Mouse (Mus musculus) forebrain, embryonic 10.5 days (tissue): ENCODE measurements around the gene Gnl1. TPM values are rescaled to one million over a fixed set of nuclear protein-coding genes. Genes with fewer than 3 reads are reported as not detected.
"Not testable (repeated sequence)": the region's sequence is repeated elsewhere in the genome, so short reads cannot be mapped to it uniquely, and the experiment has no call there.

ENCODE experiments used
- DNase-seq: peaks from one replicate; pipeline ENCODE4 v3.0.0-alpha.2; 2017; ENCODE audit warnings: low spot score; ENCODE audit errors: extremely low spot score
- H3K27ac ChIP-seq: fragments of 300-500 bp; sonication (generic); 2 replicates; pipeline ENCODE4 v1.5.1; 2016; ENCODE audit warnings: mild to moderate bottlenecking
- H3K27me3 ChIP-seq: fragments of 300-500 bp; sonication (generic); 2 replicates; pipeline ENCODE4 v1.6.1; 2016; ENCODE audit warnings: mild to moderate bottlenecking; ENCODE audit not compliant: poor library complexity, severe bottlenecking
- H3K36me3 ChIP-seq: fragments of 300-500 bp; sonication (generic); replicated peaks from 2 replicates; pipeline ENCODE4 v1.6.1; 2016; ENCODE audit warnings: mild to moderate bottlenecking, moderate library complexity
- H3K4me1 ChIP-seq: fragments of 300-500 bp; sonication (generic); 2 replicates; pipeline ENCODE4 v1.6.1; 2016
- H3K4me3 ChIP-seq: fragments of 300-500 bp; sonication (generic); 2 replicates; pipeline ENCODE4 v1.5.1; 2016; ENCODE audit warnings: mild to moderate bottlenecking, moderate library complexity
- H3K9me3 ChIP-seq: fragments of 300-500 bp; sonication (generic); 2 replicates; pipeline ENCODE4 v1.6.1; 2016; ENCODE audit warnings: mild to moderate bottlenecking, moderate library complexity
- WGBS: fragments of 180-500 bp; shearing (Covaris S2); methylation state at CpG from one replicate; pipeline ENCODE4 v1.1.7; 2016; 5-methylcytosine and 5-hydroxymethylcytosine counted together
- polyA plus RNA-seq: library from polyadenylated mRNA; unstranded; fragments of >200 nt; fragmentation: Nextera tagmentation; extraction: Ambion mirVana; gene quantifications from 2 replicates; pipeline ENCODE4 v1.2.1, GENCODE M21; 2016

The Gnl1 gene
- polyA plus RNA-seq, 1 experiment from 2014 or later: 68.8 TPM

DNA sequence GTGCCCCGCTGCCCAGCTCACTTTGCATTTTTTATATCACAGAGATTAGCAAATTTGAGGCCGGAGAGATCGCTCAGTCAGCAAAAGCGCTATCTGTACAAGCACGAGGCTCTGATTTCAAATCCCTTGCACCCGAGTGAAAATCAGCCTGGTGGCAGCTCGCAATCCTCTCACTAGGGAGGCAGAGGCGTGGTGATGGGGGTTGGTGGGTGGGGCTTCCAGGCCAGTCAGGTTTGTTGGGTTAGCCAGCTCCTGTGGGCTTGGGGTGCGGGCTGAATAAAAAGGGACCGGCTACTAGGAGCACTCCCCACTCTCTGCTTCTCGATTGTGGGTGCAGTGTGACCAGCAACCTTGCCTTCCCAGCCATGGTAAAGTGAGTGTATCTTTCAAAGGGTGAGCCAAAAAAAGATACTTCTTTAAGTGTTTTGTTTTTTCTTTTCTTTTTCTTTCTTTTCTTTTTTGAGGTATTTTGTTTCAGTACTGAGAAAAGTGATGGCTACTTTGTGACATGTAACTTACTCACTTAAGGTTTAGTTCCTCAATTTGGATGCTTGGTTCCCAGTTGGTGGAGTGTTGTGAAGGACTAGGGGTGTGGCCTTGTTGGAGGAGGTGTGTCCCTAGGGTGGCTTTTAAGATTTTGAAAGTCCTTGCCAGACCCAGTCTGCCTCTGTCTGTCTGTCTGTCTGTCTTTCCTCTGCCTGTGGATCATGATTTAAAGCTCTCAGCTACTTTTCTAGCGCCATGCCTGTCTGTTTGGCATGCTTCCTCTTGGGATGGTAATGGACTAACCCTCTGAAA lies 18.3 kb downstream of the Gnl1 start:
- no peak for DNase-seq
- Histone ChIP-seq H3K36me3 (peaks cover 10% of the 10 kb centered on the region; the same call in 1 of the 2 replicates), H3K27ac (no peak overlapping the region), H3K27me3 (no peaks in the 10 kb centered on the region), H3K4me3 (peak overlapping the region; percentile 16), H3K9me3 (peaks cover 5% of the 10 kb centered on the region; the same call in 1 of the 2 replicates), H3K4me1 (peaks cover 19% of the 10 kb centered on the region)
- WGBS: 59% methylated on average over 12 of the region's 12 CpGs

DNA sequence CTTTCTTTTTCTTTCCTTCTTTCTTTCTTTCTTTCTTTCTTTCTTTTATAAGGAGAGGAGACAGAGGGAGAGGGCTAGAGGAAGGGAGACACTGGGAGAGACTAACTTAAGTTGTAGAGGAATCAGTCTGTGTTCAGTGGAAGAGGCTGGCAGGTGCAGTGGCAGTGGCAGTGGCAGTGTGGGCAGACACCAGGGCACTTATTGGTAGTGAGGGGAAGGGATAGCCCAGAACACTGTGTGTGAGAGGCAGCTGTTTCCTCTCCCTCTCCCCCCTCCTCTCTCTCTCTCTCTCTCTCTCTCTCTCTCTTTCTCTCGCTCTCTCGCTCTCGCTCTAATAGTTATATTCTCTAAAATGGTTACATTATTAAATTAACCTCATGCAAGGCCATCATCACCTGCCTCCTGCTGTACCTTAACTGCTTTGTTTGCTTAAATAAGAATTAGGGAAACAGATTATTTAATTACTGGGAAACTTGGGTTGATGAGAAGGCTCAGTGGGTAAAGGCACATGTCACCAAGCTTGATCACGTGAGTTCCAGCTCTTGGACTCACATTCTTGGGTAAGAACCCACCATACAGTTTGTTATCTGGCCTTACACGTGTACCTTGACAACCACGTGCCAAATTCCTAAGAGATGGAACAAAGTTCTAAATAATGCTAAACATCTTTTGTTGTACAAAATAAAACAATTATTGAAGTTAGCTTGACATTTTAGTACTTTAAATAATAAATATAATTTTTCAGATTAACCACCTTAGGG lies 19.1 kb downstream of the Gnl1 start:
- Histone ChIP-seq H3K27me3 (no peaks in the 10 kb centered on the region), H3K4me3 (no peak overlapping the region)
- WGBS: 91% methylated on average over 6 of the region's 6 CpGs

DNA sequence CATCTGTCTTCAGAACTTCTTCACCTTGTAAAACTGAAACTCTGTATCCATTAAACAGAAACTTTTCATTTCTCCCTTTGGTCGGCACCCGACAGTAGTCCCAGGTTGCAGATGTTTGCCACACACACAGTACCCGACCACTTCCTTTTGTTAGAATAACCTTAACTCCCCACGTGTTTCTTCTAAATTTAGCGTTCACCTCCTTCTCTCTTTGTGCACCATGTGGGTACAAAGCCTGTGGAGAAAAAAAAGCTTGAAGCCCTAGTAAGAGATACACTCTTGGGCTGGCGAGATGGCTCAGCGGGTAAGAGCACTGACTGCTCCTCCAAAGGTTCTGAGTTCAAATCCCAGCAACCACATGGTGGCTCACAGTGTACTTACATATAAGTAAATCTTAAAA lies 19.7 kb downstream of the Gnl1 start:
- H3K27me3 ChIP-seq: no peaks in the 10 kb centered on the region
- 93% methylated on average over 7 of the region's 7 CpGs for WGBS
- peaks cover 5% of the 10 kb centered on the region for H3K9me3 ChIP-seq
- peaks cover 19% of the 10 kb centered on the region for H3K4me1 ChIP-seq
- no peak overlapping the region for H3K4me3 ChIP-seq
- H3K27ac ChIP-seq: no peak overlapping the region
- H3K36me3 ChIP-seq: peaks cover 15% of the 10 kb centered on the region
- no peak for DNase-seq

More for the DNA sequence above, 19.1 kb downstream of the Gnl1 start:
- no peak overlapping the region for H3K27ac ChIP-seq
- DNase-seq: no peak
- peaks cover 15% of the 10 kb centered on the region for H3K36me3 ChIP-seq
- H3K9me3 ChIP-seq: peaks cover 5% of the 10 kb centered on the region; the same call in 1 of the 2 replicates
- peaks cover 19% of the 10 kb centered on the region for H3K4me1 ChIP-seq

DNA sequence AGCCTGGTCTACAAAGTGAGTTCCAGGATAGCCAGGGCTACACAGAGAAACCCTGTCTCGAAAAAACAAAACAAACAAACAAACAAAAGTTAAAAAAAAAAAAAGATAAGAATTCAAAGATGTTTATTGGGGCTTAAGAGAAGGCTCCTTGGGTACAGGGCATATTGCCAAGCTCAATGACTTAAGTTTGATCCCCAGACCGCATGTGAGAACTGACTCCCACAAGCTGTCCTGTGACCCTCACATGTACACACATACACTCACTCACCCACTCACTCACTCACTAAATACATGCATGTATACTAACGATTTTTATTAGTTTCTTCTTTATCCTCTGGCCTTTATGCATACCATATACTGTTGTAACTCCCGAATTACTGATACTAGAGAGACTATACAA lies 20.7 kb downstream of the Gnl1 start:
- WGBS: 91% methylated on average over 4 of the region's 4 CpGs
- Histone ChIP-seq H3K4me3 (no peak overlapping the region), H3K36me3 (peaks cover 17% of the 10 kb centered on the region), H3K27me3 (no peaks in the 10 kb centered on the region), H3K27ac (no peak overlapping the region), H3K4me1 (peaks cover 13% of the 10 kb centered on the region), H3K9me3 (peaks cover 5% of the 10 kb centered on the region)
- no peak for DNase-seq

DNA sequence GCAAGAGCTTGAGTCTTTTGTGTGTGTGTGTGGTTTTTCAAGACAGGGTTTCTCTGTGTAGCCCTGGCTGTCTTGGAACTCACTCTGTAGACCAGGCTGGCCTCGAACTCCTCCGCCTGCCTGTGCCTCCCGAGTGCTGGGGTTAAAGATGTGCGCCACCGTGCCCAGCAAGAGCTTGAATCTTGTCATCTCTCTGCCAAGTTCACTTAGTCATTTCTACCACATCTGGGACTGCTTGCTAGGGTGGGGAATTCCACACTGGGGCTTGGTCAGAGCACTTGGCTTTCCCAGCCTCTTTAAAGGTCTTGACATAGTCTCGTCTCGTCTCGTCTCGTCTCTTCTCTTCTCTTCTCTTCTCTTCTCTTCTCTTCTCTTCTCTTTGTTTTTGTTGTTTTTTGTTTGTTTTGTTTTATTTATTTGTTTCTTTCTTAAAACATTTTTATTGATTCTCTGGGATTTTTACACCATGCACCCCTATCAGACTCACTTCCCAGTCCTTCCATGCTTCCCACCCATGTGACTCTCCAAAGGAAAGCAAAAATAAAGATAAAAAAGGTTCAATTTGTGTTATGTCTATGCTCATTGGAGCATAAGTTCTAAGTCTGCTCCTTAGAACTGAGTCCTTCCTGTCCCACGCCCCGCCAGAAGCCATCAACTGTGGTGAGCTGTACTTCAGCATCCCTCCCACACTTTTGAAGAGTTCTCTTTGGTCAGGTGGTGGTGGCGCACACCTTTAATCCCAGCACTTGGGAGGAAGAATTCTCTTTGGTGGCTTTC lies 21.7 kb downstream of the Gnl1 start:
- Histone ChIP-seq H3K9me3 (peaks cover 5% of the 10 kb centered on the region), H3K36me3 (peaks cover 24% of the 10 kb centered on the region), H3K4me1 (peaks cover 9% of the 10 kb centered on the region), H3K27ac (no peak overlapping the region), H3K27me3 (no peaks in the 10 kb centered on the region), H3K4me3 (no peak overlapping the region)
- no peak for DNase-seq
- WGBS: 97% methylated on average over 12 of the region's 12 CpGs

DNA sequence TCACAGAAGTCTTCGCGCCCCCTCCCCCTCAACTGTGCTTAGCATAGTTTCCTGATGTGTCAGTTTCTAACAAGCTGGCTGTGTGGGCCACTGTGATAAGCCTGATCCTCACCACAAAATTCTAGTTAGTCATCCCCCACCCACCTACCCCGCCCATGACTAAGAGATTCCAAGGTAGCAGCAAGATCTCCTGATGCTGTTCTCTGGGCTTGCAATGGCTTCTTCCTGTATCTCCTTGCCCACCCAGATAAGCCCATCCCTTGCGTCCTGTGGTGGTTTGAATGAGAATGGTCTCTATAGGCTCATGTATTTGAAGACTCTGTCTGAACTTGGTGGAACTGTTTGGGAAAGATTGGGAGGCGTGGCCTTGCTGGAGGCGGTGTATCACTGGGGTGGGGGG lies 22.3 kb downstream of the Gnl1 start:
- Histone ChIP-seq H3K27me3 (no peaks in the 10 kb centered on the region), H3K36me3 (peaks cover 31% of the 10 kb centered on the region), H3K9me3 (peaks cover 10% of the 10 kb centered on the region), H3K27ac (no peak overlapping the region), H3K4me1 (peaks cover 9% of the 10 kb centered on the region), H3K4me3 (no peak overlapping the region)
- DNase-seq: no peak
- WGBS: 91% methylated on average over 6 of the region's 6 CpGs

DNA sequence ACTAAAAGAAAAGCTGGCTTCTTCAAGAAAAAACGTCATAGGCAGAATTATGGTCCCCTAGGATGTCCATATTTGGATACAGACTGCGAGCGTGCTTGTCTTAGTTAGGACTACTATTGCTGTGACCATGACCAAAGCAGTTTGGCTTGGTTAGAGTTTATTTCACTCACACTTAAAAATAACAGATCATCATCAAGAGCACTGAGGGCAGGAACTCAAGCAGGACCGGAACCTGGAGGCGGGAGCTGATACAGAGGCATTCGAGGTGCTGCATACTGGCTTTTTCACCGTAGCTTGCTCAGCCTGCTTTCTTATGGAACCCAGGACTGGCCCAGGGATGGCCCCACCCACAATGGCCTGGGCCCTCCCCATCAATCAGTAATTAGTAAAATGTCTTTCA lies 23.7 kb downstream of the Gnl1 start:
- no peak overlapping the region for H3K27ac ChIP-seq
- no peak overlapping the region for H3K4me3 ChIP-seq
- peaks cover 10% of the 10 kb centered on the region for H3K9me3 ChIP-seq
- WGBS: 92% methylated on average over 7 of the region's 7 CpGs
- H3K4me1 ChIP-seq: no peaks in the 10 kb centered on the region
- no peak for DNase-seq
- peaks cover 32% of the 10 kb centered on the region for H3K36me3 ChIP-seq
- H3K27me3 ChIP-seq: no peaks in the 10 kb centered on the region

DNA sequence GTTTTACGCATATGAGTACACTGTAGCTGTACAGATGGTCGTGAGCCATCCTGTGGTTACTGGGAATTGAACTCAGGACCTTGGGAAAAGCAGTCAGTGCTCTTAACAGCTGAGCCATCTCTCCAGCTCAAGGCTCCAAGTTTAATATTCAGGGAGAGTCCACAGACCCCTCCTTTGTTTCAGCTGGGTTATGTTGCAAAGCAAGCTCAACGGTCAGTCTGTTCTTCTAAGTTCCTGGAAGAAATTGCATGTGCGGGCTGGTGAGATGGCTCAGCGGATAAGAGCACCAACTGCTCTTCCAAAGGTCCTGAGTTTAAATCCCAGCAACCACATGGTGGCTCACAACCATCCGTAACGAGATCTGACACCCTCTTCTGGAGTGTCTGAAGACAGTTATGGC lies 24.8 kb downstream of the Gnl1 start:
- not testable (repeated sequence) for H3K27ac ChIP-seq, H3K4me1 ChIP-seq, H3K27me3 ChIP-seq, H3K4me3 ChIP-seq, DNase-seq
- H3K36me3 ChIP-seq: peaks cover 32% of the 10 kb centered on the region
- 96% methylated on average over 7 of the region's 7 CpGs for WGBS
- peaks cover 10% of the 10 kb centered on the region for H3K9me3 ChIP-seq

DNA sequence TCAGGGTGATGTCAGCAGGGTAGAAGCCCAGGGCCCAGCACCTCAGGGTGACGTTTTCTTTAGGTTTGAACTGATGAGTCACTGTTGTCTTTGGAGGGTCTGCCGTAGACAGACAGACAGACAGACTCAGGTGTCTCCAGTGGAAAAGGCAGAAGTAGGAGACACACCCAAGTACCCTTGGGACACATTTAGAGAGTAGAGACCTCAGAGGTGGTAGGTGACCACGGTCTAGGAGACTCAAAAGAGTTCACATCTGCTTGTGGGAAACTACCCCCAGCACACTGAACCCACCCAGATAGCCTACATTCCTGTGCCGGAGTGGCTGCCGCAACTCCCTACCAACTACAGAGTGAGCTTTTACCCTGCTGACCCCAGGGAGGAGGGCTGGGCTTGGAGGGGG lies 35.3 kb downstream of the Gnl1 start:
- H3K4me1 ChIP-seq: no peaks in the 10 kb centered on the region

DNA sequence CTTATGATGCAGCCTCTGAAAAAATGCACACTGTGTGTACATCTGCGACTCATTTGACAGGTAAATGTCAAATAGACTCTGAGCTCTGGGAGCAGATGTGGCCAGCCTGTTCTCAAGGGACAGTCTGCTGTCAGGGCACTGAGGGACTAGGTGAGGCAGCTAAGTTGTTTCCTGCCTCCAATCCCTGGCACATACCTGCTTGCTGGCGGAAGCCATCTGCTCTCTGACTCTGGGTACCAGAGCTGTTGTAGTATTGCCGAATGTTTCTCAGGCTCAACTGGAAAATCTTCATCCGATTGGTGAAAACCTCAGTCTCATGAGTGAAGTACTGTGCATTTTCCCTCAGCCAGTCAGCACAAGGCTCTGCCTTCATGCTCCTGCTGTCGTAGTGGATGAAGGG lies 37.4 kb downstream of the Gnl1 start:
- Histone ChIP-seq H3K4me3 (no peak overlapping the region), H3K4me1 (peaks cover 11% of the 10 kb centered on the region), H3K36me3 (peaks cover 21% of the 10 kb centered on the region), H3K9me3 (peaks cover 3% of the 10 kb centered on the region; the same call in 1 of the 2 replicates), H3K27ac (no peak overlapping the region), H3K27me3 (no peaks in the 10 kb centered on the region)
- DNase-seq: no peak
- 91% methylated on average over 5 of the region's 5 CpGs for whole genome bisulfite sequencing

More for the DNA sequence above, 35.3 kb downstream of the Gnl1 start:
- Histone ChIP-seq H3K27ac (no peak overlapping the region), H3K36me3 (peaks cover 21% of the 10 kb centered on the region), H3K4me3 (no peak overlapping the region), H3K27me3 (no peaks in the 10 kb centered on the region), H3K9me3 (peaks cover 3% of the 10 kb centered on the region; the same call in 1 of the 2 replicates)
- no peak for DNase-seq
- 94% methylated on average over 5 of the region's 5 CpGs for WGBS

DNA sequence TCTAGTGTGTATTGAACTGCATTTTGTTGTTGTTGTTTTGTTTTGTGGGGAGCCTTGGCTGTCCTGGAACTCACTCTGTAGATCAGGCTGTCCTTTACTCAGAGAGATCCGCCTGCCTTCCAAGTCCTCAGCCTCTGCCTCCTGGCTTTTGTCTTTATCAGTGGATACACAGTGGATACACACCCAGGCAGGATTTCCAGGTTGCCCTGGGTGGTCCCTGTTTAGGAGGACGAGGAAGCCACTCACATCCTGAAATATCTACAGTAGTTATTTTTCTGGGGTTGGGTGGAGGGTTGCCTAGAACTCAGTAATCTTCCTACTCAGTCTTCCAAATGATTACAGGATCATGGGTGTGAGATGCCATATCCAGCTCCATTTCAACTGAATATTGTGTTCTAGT lies 39.3 kb downstream of the Gnl1 start:
- no peaks in the 10 kb centered on the region for H3K27me3 ChIP-seq
- H3K4me3 ChIP-seq: no peak overlapping the region
- DNase-seq: no peak
- H3K36me3 ChIP-seq: peaks cover 21% of the 10 kb centered on the region
- peaks cover 3% of the 10 kb centered on the region; the same call in 1 of the 2 replicates for H3K9me3 ChIP-seq
- peaks cover 16% of the 10 kb centered on the region for H3K4me1 ChIP-seq
- WGBS: 69% methylated on average over 2 of the region's 2 CpGs
- no peak overlapping the region for H3K27ac ChIP-seq

DNA sequence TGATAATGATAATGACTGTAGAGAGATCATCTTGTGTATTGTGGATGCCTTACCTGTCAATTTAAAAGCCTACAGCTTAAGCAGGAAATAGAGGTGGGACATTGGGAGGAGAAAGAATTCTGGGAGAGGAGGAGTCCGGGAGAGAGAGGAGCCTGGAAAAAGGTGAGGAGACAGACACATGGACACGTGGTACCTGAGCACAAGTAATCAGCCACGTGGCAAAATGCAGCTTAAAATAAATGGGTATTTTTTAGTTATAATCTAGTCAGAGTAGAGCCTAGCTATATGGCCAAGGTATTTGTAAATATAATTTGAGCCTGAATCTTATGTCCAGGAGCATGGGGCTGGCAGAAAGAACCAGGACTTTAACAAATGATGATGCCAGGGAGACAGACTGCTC lies 39.9 kb downstream of the Gnl1 start:
- Histone ChIP-seq H3K27me3 (no peaks in the 10 kb centered on the region), H3K4me1 (peaks cover 20% of the 10 kb centered on the region), H3K27ac (no peak overlapping the region), H3K4me3 (no peak overlapping the region), H3K36me3 (peaks cover 16% of the 10 kb centered on the region), H3K9me3 (no peaks in the 10 kb centered on the region)
- 80% methylated on average over 3 of the region's 3 CpGs for WGBS
- no peak for DNase-seq
